Comparison of ENCODE assay signal across 17 mouse cellular contexts in the genomic region with DNA sequence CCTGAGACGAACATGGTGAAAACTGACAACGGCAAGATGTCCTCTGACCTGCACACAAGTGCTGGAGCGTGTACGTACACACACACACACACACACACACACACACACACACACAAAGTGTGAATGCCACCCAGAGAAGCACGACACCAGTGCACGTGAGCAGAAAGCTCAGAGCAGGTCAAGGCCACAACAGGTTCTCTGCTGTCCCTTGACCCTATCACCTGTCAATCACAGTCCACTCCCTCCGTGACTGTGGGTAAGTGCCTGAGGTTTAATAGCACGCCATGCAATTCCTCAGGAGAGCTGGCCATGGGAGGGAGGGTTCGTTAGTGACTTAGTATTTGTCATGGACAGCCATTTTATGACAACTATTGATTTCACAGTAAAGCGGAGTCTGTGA.
DNase-seq lines count a peak whose midpoint lies in the region; ATAC-seq and TF ChIP-seq lines count a peak whose summit lies in the region.
"Had no signal": no experiment of that assay in that cellular context is flagged by ENCODE, and none has a peak within 500 bp of the region (broad histone marks: within the 10 kb centered on the region; RNA-seq: fewer than 3 reads in every experiment).

No protein-coding gene starts in this region.

- no peaks in the 10 kb centered on the region for H3K27me3 ChIP-seq in hindbrain, embryonic 13.5 days
- H3K27me3 ChIP-seq in hindbrain, embryonic 14.5 days (ENCODE audit: control insufficient read depth, insufficient read depth, low read length) = no peaks in the 10 kb centered on the region
- H3K27me3 ChIP-seq in midbrain, embryonic 13.5 days = no peaks in the 10 kb centered on the region
- no peaks in the 10 kb centered on the region for H3K27me3 ChIP-seq in midbrain, postnatal 0 days (ENCODE audit: insufficient read depth, low read length)
- H3K27me3 ChIP-seq in neural tube, embryonic 14.5 days (ENCODE audit: control insufficient read depth, insufficient read depth, low read length) = no peaks in the 10 kb centered on the region
- H3K27me3 ChIP-seq: liver, embryonic 13.5 days; neural tube, embryonic 12.5 days had no signal

- no peak overlapping the region for H3K4me3 ChIP-seq in hindbrain, embryonic 13.5 days
- H3K4me3 ChIP-seq in hindbrain, embryonic 14.5 days (replicated peaks; ENCODE audit: low read length) = no peak overlapping the region
- H3K4me3 ChIP-seq in midbrain, embryonic 13.5 days (replicated peaks) = no peak overlapping the region
- no peak overlapping the region for H3K4me3 ChIP-seq in midbrain, postnatal 0 days (ENCODE audit: low read depth, low read length)
- H3K4me3 ChIP-seq in ES-E14 (ENCODE audit: insufficient read depth in 1 of 2, low read depth in 1 of 2, low read length in 2 of 2, poor library complexity in 1 of 2, severe bottlenecking in 1 of 2) = no peak overlapping the region
- no peak overlapping the region for H3K4me3 ChIP-seq in neural tube, embryonic 14.5 days (ENCODE audit: low read depth, low read length)
- H3K4me3 ChIP-seq: heart, embryonic 10.5 days; liver, embryonic 13.5 days; neural tube, embryonic 12.5 days had no signal

- H3K4me2 ChIP-seq in hindbrain, embryonic 13.5 days = no peak overlapping the region
- no peak overlapping the region for H3K4me2 ChIP-seq in hindbrain, embryonic 14.5 days (replicated peaks)
- no peak overlapping the region for H3K4me2 ChIP-seq in midbrain, embryonic 13.5 days (replicated peaks)
- no peak overlapping the region for H3K4me2 ChIP-seq in midbrain, postnatal 0 days (ENCODE audit: low read depth, low read length, poor library complexity, severe bottlenecking)
- no peak overlapping the region for H3K4me2 ChIP-seq in neural tube, embryonic 14.5 days (ENCODE audit: low read depth, low read length)
- H3K4me2 ChIP-seq: liver, embryonic 13.5 days; lung, embryonic 14.5 days; neural tube, embryonic 12.5 days had no signal

- 77% methylated on average over 10 of the region's 10 CpGs for WGBS in hindbrain, embryonic 13.5 days
- 76% methylated on average over 10 of the region's 10 CpGs for WGBS in hindbrain, embryonic 14.5 days
- 73% methylated on average over 10 of the region's 10 CpGs for WGBS in midbrain, embryonic 13.5 days
- 69% methylated on average over 10 of the region's 10 CpGs for WGBS in midbrain, postnatal 0 days
- WGBS in neural tube, embryonic 14.5 days = 77% methylated on average over 10 of the region's 10 CpGs

- peaks cover 83% of the 10 kb centered on the region for H3K36me3 ChIP-seq in hindbrain, embryonic 13.5 days
- H3K36me3 ChIP-seq in hindbrain, embryonic 14.5 days (replicated peaks; ENCODE audit: control insufficient read depth, insufficient read depth) = peaks cover 95% of the 10 kb centered on the region
- peaks cover 91% of the 10 kb centered on the region for H3K36me3 ChIP-seq in midbrain, embryonic 13.5 days
- peaks cover 42% of the 10 kb centered on the region for H3K36me3 ChIP-seq in midbrain, postnatal 0 days (ENCODE audit: insufficient read depth, low read length)
- H3K36me3 ChIP-seq in ES-E14 (ENCODE audit: control insufficient read depth, insufficient read depth, low read length, poor library complexity, severe bottlenecking) = peaks cover 64% of the 10 kb centered on the region
- H3K36me3 ChIP-seq in neural tube, embryonic 14.5 days (ENCODE audit: control insufficient read depth, insufficient read depth, low read length) = peaks cover 48% of the 10 kb centered on the region

- no peak for TF ChIP-seq CTCF in midbrain, postnatal 0 days (IDR thresholded peaks at IDR 0.05)

- no peak for DNase-seq in hindbrain, embryonic 14.5 days (ENCODE audit: low spot score)
- DNase-seq in midbrain, postnatal 0 days (ENCODE audit: low spot score) = no peak
- DNase-seq in ES-E14 (ENCODE audit: low read depth, low spot score) = no peak
- DNase-seq in kidney, adult 9 months = no peak
- DNase-seq: adrenal gland, postnatal 10 days; cerebellum, adult 18-20 months; cerebellum, postnatal 36 days; kidney, adult 8-10 months; kidney, postnatal 14 days; liver, embryonic 13.5 days; lung, embryonic 14.5 days; right cerebral cortex, postnatal 14 days had no signal

- no peaks in the 10 kb centered on the region for H3K9me3 ChIP-seq in hindbrain, embryonic 13.5 days
- no peaks in the 10 kb centered on the region for H3K9me3 ChIP-seq in hindbrain, embryonic 14.5 days (ENCODE audit: control insufficient read depth, low read length)
- no peaks in the 10 kb centered on the region for H3K9me3 ChIP-seq in midbrain, embryonic 13.5 days
- no peaks in the 10 kb centered on the region for H3K9me3 ChIP-seq in midbrain, postnatal 0 days (ENCODE audit: low read length)
- no peaks in the 10 kb centered on the region for H3K9me3 ChIP-seq in ES-E14 (ENCODE audit: control insufficient read depth, insufficient read depth, low read depth, low read length)
- no peaks in the 10 kb centered on the region for H3K9me3 ChIP-seq in neural tube, embryonic 14.5 days (ENCODE audit: control insufficient read depth, low read length)
- H3K9me3 ChIP-seq: heart, embryonic 10.5 days; liver, embryonic 13.5 days; neural tube, embryonic 12.5 days had no signal

- in situ Hi-C loops in ES-E14 (cut with MboI; ENCODE audit: low sequenced_read_pairs in 2 of 2, unreplicated experiment in 2 of 2) = loop anchor here in 1 of 2 experiments (10.0 kb wide), 1 partner anchor 80 kb away; no protein-coding TSS in a partner anchor

- H3K27ac ChIP-seq in hindbrain, embryonic 13.5 days = peak overlapping the region; percentile 62
- no peak overlapping the region for H3K27ac ChIP-seq in hindbrain, embryonic 14.5 days
- peak overlapping the region; percentile 63; the same call in 1 of the 2 replicates for H3K27ac ChIP-seq in midbrain, embryonic 13.5 days
- no peak overlapping the region for H3K27ac ChIP-seq in midbrain, postnatal 0 days (ENCODE audit: low read depth, low read length)
- H3K27ac ChIP-seq in ES-E14 (ENCODE audit: insufficient read depth, low read depth, low read length, poor library complexity, severe bottlenecking) = peak overlapping the region; percentile 26; the same call in 1 of the 2 replicates
- no peak overlapping the region for H3K27ac ChIP-seq in neural tube, embryonic 14.5 days (ENCODE audit: low read depth, low read length)
- H3K27ac ChIP-seq: heart, embryonic 10.5 days; liver, embryonic 13.5 days; neural tube, embryonic 12.5 days had no signal

- H3K4me1 ChIP-seq in hindbrain, embryonic 13.5 days (replicated peaks) = peaks cover 29% of the 10 kb centered on the region
- 0 out of 2 replicates have a peak, but pooled peaks cover 4% of the 10 kb centered on the region for H3K4me1 ChIP-seq in hindbrain, embryonic 14.5 days (replicated peaks; ENCODE audit: control insufficient read depth, insufficient read depth, low read length)
- peaks cover 21% of the 10 kb centered on the region; the same call in 1 of the 2 replicates for H3K4me1 ChIP-seq in midbrain, embryonic 13.5 days (replicated peaks)
- H3K4me1 ChIP-seq in midbrain, postnatal 0 days (ENCODE audit: insufficient read depth, low read length) = no peaks in the 10 kb centered on the region
- H3K4me1 ChIP-seq in ES-E14 (ENCODE audit: control insufficient read depth in 2 of 2, insufficient read depth in 2 of 2, low read length in 2 of 2, poor library complexity in 1 of 2) = peaks cover 7 to 32% of the 10 kb centered on the region in 2 experiments; a peak in 3 of 4 replicates
- H3K4me1 ChIP-seq in neural tube, embryonic 14.5 days (ENCODE audit: control insufficient read depth, insufficient read depth, low read length) = 0 out of 2 replicates have a peak, but pooled peaks cover 4% of the 10 kb centered on the region
- H3K4me1 ChIP-seq: liver, embryonic 13.5 days; neural tube, embryonic 12.5 days had no signal

- H3K9ac ChIP-seq in hindbrain, embryonic 13.5 days = no peak overlapping the region
- H3K9ac ChIP-seq in hindbrain, embryonic 14.5 days = no peak overlapping the region
- no peak overlapping the region for H3K9ac ChIP-seq in midbrain, embryonic 13.5 days (replicated peaks)
- H3K9ac ChIP-seq in midbrain, postnatal 0 days (replicated peaks; ENCODE audit: low read length, poor library complexity, severe bottlenecking) = no peak overlapping the region
- no peak overlapping the region for H3K9ac ChIP-seq in ES-E14 (ENCODE audit: insufficient read depth, low read depth, low read length, poor library complexity, severe bottlenecking)
- H3K9ac ChIP-seq in neural tube, embryonic 14.5 days (replicated peaks; ENCODE audit: low read depth, low read length) = no peak overlapping the region
- H3K9ac ChIP-seq: liver, embryonic 13.5 days; lung, embryonic 14.5 days; neural tube, embryonic 12.5 days had no signal

- ATAC-seq in hindbrain, embryonic 13.5 days (ENCODE audit: low FRiP score) = no peak
- no peak for ATAC-seq in hindbrain, embryonic 14.5 days (ENCODE audit: low FRiP score)
- ATAC-seq in midbrain, embryonic 13.5 days = 0 out of 2 replicates have a peak, but pooled peaks have one; percentile 10
- ATAC-seq in midbrain, postnatal 0 days (ENCODE audit: low FRiP score) = no peak
- 0 out of 2 replicates have a peak, but pooled peaks have one; percentile 13 for ATAC-seq in neural tube, embryonic 14.5 days (ENCODE audit: low read depth)

TF ChIP-seq in ES-E14, 5 proteins besides CTCF, POLR2A, EP300 and RAD21:
- TF ChIP-seq ZC3H11A (IDR thresholded peaks at IDR 0.05; ENCODE audit: borderline replicate concordance, low read depth, low read length) = no peak
- TF ChIP-seq CHD2 (IDR thresholded peaks at IDR 0.05; ENCODE audit: low read depth, low read length) = peak; percentile 6; the same call in 1 of the 2 replicates
- no peak for TF ChIP-seq MAFK (IDR thresholded peaks at IDR 0.05; ENCODE audit: insufficient read depth, low read depth, low read length)

Comparison
In these comparisons a context has a peak if more than half of its experiments do, and no peak if none do; other contexts are left out.
1. ATAC-seq: peak in midbrain, embryonic 13.5 days (single experiment) and neural tube, embryonic 14.5 days (single experiment); none in hindbrain, embryonic 13.5 days (single experiment), hindbrain, embryonic 14.5 days (single experiment) and midbrain, postnatal 0 days (single experiment).
2. H3K27ac ChIP-seq: peak in hindbrain, embryonic 13.5 days (single experiment), midbrain, embryonic 13.5 days (single experiment) and ES-E14 (single experiment); none in hindbrain, embryonic 14.5 days (single experiment), midbrain, postnatal 0 days (single experiment) and neural tube, embryonic 14.5 days (single experiment).